Mouse (Mus musculus): Measurements from ENCODE around the gene Nubp1. TPM values are rescaled to one million over a fixed set of nuclear protein-coding genes. Genes with fewer than 3 reads are reported as not detected.

Gene Nubp1
- polyA plus RNA-seq, 1 experiment from 2014 or later = 80.9 TPM

DNA sequence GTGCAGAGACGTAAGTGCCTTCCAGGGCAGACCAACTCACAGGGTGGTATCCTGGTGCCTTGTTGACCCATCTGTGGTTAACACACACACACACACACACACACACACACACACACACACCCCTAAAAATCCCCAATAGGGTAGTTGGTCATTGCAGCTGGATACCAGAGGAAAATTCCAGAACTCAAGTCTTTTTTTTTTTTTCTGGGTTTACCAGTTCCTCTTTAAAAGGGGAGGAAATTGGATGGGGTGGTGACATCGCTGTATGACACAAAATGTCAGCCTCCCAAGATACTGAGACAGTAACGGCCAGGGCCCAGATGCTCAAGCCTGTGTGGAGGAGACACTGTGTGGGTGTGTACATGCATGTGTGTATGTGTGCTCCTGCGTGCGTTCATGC lies 21.6 kb downstream of the Nubp1 start:
- H3K4me3 ChIP-seq = no peak overlapping the region
- DNase-seq (ENCODE audit: extremely low spot score, low spot score) = no peak
- no peaks in the 10 kb centered on the region for H3K4me1 ChIP-seq
- no peaks in the 10 kb centered on the region for H3K9me3 ChIP-seq
- H3K27me3 ChIP-seq (ENCODE audit: poor library complexity, severe bottlenecking) = no peaks in the 10 kb centered on the region
- no peak overlapping the region for H3K27ac ChIP-seq
- WGBS = 94% methylated on average over 5 of the region's 5 CpGs
- peaks cover 6% of the 10 kb centered on the region for H3K36me3 ChIP-seq (replicated peaks)

DNA sequence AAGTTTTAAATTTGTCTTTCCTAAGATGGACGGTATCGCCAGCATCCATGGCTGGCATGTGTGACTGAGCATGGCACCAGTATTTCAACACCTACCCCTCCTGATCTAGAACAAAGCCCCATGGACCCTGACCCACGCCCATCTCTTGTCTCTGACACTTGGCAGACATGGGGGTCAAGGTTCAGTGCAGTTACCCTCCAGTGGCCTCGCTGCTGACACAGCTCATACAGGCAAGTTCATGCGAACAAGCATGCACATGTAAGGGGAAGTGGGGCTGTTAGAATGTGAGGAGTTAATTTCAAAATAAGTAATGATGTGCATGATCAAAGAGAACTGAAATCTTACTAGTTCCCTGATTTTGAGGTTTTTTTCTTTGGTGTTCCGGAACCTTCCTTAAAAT lies 24.4 kb downstream of the Nubp1 start:
- Histone ChIP-seq H3K4me1 (no peaks in the 10 kb centered on the region), H3K9me3 (no peaks in the 10 kb centered on the region), H3K27ac (no peak overlapping the region), H3K4me3 (no peak overlapping the region), H3K36me3 (replicated peaks) (peaks cover 10% of the 10 kb centered on the region), H3K27me3 (ENCODE audit: poor library complexity, severe bottlenecking) (no peaks in the 10 kb centered on the region)
- DNase-seq (ENCODE audit: extremely low spot score, low spot score) = no peak
- WGBS = 90% methylated on average over 6 of the region's 6 CpGs

DNA sequence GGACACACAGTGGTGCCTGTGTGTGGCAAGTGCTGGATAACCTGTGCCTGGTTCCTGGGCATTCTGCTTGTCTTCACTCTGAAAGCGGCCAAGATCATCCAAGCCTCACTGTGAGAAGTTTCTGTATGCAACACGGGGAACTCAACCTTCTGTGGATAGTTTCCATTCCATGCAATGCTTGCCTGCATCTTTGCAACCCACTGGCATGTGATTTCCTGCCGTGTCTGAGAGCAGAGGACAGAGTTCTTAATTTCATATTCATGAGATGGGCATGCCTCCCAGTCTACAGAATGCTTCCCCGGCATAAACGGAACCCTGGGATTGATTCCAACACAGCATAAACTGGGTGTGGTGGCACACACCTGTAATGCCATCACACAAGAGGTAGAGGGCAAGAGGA lies 26.3 kb downstream of the Nubp1 start:
- peaks cover 10% of the 10 kb centered on the region for H3K36me3 ChIP-seq (replicated peaks)
- no peaks in the 10 kb centered on the region for H3K27me3 ChIP-seq (ENCODE audit: poor library complexity, severe bottlenecking)
- no peak overlapping the region for H3K4me3 ChIP-seq
- WGBS = 90% methylated on average over 5 of the region's 5 CpGs
- H3K4me1 ChIP-seq = no peaks in the 10 kb centered on the region
- DNase-seq (ENCODE audit: extremely low spot score, low spot score) = no peak
- no peaks in the 10 kb centered on the region for H3K9me3 ChIP-seq
- H3K27ac ChIP-seq = no peak overlapping the region

DNA sequence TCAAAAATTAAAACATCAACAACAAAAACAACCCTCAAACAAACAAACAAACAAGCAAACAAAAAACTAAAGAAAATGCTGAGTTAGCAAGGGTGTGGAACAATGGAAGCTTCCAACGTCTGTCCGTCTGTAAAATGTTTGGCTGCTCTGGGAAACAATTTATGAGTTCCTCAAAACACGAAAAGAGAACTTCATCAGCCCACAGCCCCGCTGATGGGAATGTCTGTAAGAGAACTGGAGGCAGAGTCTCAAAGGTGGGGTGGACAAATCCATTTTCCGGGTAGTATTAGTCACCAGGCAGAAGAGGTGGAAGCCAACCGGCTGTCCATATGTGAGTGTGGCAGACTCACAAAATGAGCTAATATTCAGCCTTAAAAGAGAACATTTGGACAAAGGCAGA lies 29.6 kb downstream of the Nubp1 start:
- peaks cover 11% of the 10 kb centered on the region for H3K4me1 ChIP-seq
- no peaks in the 10 kb centered on the region for H3K9me3 ChIP-seq
- WGBS = 83% methylated on average over 6 of the region's 6 CpGs
- peaks cover 10% of the 10 kb centered on the region for H3K36me3 ChIP-seq (replicated peaks)
- H3K27ac ChIP-seq = no peak overlapping the region
- H3K4me3 ChIP-seq = no peak overlapping the region
- DNase-seq (ENCODE audit: extremely low spot score, low spot score) = no peak
- no peaks in the 10 kb centered on the region for H3K27me3 ChIP-seq (ENCODE audit: poor library complexity, severe bottlenecking)

DNA sequence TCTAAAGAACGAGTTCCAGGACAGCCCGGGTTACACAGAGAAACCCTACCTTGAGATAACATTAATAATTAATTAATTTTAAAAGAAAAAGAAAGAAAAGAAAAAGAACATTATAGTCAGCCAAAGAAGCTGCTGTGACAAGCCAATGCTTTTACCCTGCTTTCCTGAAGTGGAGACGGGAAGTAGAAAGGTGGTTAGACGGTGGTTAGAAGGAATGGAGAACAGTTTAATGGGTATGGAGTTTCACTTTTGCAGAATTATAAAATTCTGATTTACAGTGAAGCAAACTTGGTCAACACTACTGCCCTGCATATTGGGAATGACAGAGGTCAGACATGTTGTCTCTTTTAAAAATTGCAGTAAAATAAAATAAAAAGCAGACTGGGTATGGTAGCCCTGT lies 30.0 kb downstream of the Nubp1 start:
- 93% methylated on average over 4 of the region's 4 CpGs for WGBS
- peaks cover 16% of the 10 kb centered on the region for H3K4me1 ChIP-seq

DNA sequence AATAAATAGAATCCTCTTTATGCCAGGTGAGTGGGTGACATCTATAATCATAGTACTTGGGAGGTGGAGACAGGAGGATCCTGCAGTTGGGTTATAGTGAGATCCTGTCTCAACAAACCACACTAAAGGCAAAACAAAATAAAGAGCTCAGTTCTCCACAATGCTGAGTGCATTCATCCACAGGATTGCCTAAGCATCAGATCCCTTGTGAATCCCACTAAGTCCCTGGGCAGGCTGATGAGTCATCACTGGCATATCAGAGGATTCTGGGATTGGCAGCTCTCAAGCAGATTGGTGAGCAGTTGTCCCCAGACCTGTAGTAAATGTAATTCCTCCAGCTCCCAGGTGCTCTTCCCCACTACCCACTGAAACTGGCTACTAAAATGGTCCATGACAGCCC lies 32.0 kb downstream of the Nubp1 start:
- peaks cover 29% of the 10 kb centered on the region for H3K4me1 ChIP-seq
- no peak for DNase-seq (ENCODE audit: extremely low spot score, low spot score)
- no peaks in the 10 kb centered on the region for H3K27me3 ChIP-seq (ENCODE audit: poor library complexity, severe bottlenecking)
- H3K9me3 ChIP-seq = no peaks in the 10 kb centered on the region
- no peak overlapping the region for H3K27ac ChIP-seq
- peaks cover under 1% of the 10 kb centered on the region; the same call in 1 of the 2 replicates for H3K36me3 ChIP-seq (replicated peaks)
- H3K4me3 ChIP-seq = no peak overlapping the region

More for the DNA sequence above, 30.0 kb downstream of the Nubp1 start:
- Histone ChIP-seq H3K4me3 (no peak overlapping the region), H3K9me3 (no peaks in the 10 kb centered on the region), H3K36me3 (replicated peaks) (peaks cover 10% of the 10 kb centered on the region), H3K27me3 (ENCODE audit: poor library complexity, severe bottlenecking) (no peaks in the 10 kb centered on the region), H3K27ac (no peak overlapping the region)
- DNase-seq (ENCODE audit: extremely low spot score, low spot score) = no peak

DNA sequence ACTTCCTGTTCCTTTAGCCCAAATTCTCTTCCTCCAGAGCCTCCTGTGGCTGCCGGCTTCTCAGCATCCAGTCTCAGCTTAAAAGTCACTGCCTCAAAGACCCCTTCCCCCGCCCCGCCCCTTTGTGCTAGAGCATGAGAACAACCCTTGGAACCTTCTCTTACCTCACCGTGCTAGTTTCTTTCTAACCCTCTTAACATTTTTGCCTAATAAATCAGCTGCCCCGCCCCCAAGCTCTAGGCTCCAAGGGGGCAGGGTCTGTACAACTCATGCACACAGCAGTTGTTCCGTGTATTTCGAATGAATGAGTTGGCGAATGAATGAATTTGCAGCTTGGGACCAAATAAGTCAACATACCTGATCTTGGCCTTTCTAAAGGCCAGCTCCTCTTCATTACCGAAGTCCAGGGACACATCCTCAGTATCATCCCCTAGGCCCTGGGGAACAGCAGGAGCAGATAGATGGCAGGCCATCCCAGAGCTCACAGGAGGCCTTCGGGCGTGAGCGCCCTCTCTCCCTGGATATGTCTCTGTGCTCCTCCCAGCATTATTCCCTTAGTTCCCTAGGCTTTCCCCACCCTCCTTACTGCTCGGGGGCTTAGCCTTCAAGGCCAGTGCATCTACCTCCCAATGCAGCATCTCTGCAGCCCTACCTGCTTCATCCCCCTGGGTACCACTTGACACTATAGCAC lies 35.0 kb downstream of the Nubp1 start:
- WGBS = 15% methylated on average over 13 of the region's 13 CpGs
- Histone ChIP-seq H3K27me3 (ENCODE audit: poor library complexity, severe bottlenecking) (no peaks in the 10 kb centered on the region), H3K4me3 (peak overlapping the region; percentile 64), H3K4me1 (peaks cover 29% of the 10 kb centered on the region), H3K9me3 (no peaks in the 10 kb centered on the region), H3K27ac (peak overlapping the region; percentile 91), H3K36me3 (replicated peaks) (no peaks in the 10 kb centered on the region)
- DNase-seq (ENCODE audit: extremely low spot score, low spot score) = peak; percentile 24

DNA sequence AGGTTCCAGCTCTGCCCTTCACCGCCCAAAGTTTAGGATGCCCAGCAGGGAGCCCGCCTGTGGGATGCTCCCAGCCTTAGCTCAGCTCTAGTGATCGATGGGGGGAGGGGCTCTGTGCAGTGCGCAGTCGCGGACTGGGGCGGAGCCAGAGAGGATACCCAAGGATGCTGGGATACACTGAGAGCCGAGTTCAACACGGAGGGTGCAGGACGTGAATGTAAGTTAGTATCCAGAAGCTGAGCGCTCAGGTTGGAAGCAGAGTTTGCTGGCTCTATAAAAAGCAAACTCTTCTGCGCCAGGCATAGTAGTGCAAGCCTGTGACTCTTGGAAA lies 35.5 kb downstream of the Nubp1 start, which contains the start of gene Tvp23a:
Gene Tvp23a, minus strand, starts transcription at position 99 of the 331 bp plus-strand sequence.
- no peaks in the 10 kb centered on the region for H3K9me3 ChIP-seq
- peak within 1 kb of the TSS; percentile 64 for H3K4me3 ChIP-seq
- no peaks in the 10 kb centered on the region for H3K36me3 ChIP-seq (replicated peaks)
- peaks cover 29% of the 10 kb centered on the region for H3K4me1 ChIP-seq
- DNase-seq (ENCODE audit: extremely low spot score, low spot score) = peak; percentile 84
- peak within 1 kb of the TSS; percentile 91 for H3K27ac ChIP-seq
- no peaks in the 10 kb centered on the region for H3K27me3 ChIP-seq (ENCODE audit: poor library complexity, severe bottlenecking)
- WGBS = 2% methylated on average over 12 of the region's 12 CpGs

DNA sequence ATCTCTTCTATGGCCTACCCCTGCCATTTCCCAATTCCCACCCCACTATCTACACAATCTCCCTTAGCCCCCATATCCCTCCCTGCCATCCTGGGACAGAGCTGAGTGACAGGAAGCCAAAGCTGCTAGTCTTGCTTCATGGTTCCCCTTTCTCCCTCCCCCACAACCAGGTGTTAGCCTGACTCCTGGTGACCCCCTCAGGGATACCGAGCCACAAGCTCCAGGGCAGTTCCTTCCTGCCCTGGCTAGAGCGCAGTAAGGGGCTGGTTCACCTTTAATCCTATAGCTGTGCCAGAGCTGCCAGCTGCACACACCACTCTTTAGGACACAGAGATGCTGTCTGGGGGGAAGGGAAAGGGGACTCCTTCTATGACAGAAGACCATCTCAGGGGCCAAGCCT lies 36.0 kb downstream of the Nubp1 start:
- H3K4me3 ChIP-seq = peak overlapping the region; percentile 64
- peak overlapping the region; percentile 91 for H3K27ac ChIP-seq
- 65% methylated on average over 2 of the region's 2 CpGs for WGBS
- no peak for DNase-seq (ENCODE audit: extremely low spot score, low spot score)
- H3K36me3 ChIP-seq (replicated peaks) = no peaks in the 10 kb centered on the region
- no peaks in the 10 kb centered on the region for H3K27me3 ChIP-seq (ENCODE audit: poor library complexity, severe bottlenecking)
- H3K9me3 ChIP-seq = no peaks in the 10 kb centered on the region
- H3K4me1 ChIP-seq = peaks cover 29% of the 10 kb centered on the region

DNA sequence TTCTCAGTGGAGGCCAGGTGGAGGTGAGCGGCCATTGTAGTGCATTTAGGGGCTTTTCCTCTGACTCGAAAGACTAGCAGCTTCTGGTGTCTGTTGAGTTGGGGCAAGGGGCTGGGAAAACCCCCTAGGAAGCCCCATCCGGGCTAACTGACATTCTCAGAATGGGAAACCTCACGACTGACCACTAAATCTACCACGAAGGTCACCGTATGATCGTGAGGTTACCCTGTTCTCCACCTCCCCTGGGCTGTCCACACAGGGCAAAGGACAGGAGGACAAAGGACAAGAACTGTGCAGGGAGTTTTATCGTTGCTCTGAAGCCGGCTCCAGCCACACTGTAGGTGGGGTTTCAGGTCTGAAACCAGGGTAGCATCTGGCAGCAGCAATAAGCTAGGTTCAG lies 37.2 kb downstream of the Nubp1 start:
- no peak for DNase-seq (ENCODE audit: extremely low spot score, low spot score)
- Histone ChIP-seq H3K9me3 (no peaks in the 10 kb centered on the region), H3K4me3 (no peak overlapping the region), H3K27me3 (ENCODE audit: poor library complexity, severe bottlenecking) (no peaks in the 10 kb centered on the region), H3K36me3 (replicated peaks) (no peaks in the 10 kb centered on the region), H3K4me1 (peaks cover 29% of the 10 kb centered on the region), H3K27ac (no peak overlapping the region)
- 87% methylated on average over 9 of the region's 9 CpGs for WGBS

DNA sequence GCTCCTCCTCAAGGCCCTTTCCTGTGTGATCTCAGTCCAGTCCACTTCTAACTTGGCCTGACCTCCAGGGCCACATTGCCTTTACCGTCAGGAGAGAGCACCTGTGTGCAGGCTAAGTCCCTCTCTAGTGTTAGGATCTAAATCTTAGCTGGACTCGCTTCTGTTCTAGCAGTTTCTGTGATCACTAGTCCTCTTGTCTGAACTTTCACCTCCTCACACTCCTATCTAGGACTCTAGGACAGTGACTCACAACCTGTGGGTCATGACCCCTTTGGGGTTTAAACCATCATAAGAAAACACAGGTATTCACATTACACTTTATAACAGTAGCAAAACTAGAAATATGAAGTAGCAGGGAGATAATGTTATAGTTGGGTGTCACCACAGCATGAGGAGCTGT lies 40.2 kb downstream of the Nubp1 start:
- H3K4me3 ChIP-seq = no peak overlapping the region
- no peaks in the 10 kb centered on the region for H3K9me3 ChIP-seq
- no peak overlapping the region for H3K27ac ChIP-seq
- no peaks in the 10 kb centered on the region for H3K36me3 ChIP-seq (replicated peaks)
- WGBS = 83% methylated on average over 2 of the region's 2 CpGs
- H3K4me1 ChIP-seq = peaks cover 11% of the 10 kb centered on the region
- H3K27me3 ChIP-seq (ENCODE audit: poor library complexity, severe bottlenecking) = no peaks in the 10 kb centered on the region
- DNase-seq (ENCODE audit: extremely low spot score, low spot score) = no peak

DNA sequence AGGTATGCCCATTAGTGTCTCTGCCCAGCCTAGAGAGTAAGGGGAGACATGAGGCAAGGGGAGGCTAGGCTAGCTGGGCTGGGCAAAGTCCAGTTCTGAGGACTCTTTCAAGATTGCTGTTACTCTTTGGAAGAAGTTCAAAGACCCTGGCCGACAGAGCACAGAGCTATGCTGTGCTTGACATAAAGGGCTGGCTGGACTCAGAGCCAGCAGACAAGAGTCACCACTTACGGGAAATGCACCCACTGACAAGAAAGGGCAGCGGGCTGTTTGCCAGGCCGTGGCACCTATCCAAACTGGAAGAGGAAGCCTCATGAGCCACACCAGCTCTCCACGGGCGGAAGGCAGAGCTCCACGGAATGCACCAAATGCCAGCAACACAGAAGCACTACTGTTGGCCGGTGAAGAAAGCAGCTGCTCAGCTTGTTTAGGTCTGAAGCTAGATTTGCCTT lies 40.7 kb downstream of the Nubp1 start:
- Histone ChIP-seq H3K27ac (no peak overlapping the region), H3K9me3 (no peaks in the 10 kb centered on the region), H3K4me3 (no peak overlapping the region), H3K27me3 (ENCODE audit: poor library complexity, severe bottlenecking) (no peaks in the 10 kb centered on the region), H3K4me1 (peaks cover 6% of the 10 kb centered on the region), H3K36me3 (replicated peaks) (no peaks in the 10 kb centered on the region)
- DNase-seq (ENCODE audit: extremely low spot score, low spot score) = no peak
- WGBS = 92% methylated on average over 8 of the region's 8 CpGs

DNA sequence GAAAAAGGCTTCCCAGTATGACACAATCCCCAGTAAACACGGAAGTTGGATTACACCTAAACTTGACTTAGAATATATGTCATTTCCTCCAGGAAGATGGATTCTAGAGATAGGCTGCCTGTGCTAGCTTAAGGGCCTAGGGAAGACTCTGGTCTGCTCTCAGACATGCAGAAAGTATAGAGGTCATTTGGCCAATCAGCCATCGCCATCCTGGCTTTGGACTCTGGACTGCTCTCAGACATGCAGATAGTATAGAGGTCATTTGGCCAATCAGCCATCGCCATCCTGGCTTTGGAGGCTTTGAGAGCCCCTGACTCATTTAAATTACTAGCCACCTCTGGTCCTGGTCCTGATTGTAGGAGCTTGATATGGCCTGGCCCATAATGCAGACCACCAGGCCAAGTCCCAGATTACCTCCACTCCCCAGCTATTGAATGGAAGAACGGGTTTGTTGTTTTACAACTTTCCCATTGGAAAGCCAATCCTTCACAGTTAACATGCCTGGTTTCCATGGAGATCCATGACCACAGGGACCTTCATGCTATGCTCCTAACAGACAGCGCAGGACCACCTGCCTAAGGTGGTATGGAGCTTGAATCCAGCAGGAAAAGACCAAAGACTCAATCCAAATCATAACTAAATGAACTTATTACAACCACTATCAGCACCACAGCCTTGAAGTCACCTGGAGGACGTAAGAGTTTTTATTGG lies 42.3 kb downstream of the Nubp1 start:
- Histone ChIP-seq H3K27ac (no peak overlapping the region), H3K4me1 (no peaks in the 10 kb centered on the region; the same call in 1 of the 2 replicates), H3K9me3 (no peaks in the 10 kb centered on the region), H3K4me3 (no peak overlapping the region), H3K36me3 (replicated peaks) (no peaks in the 10 kb centered on the region), H3K27me3 (ENCODE audit: poor library complexity, severe bottlenecking) (no peaks in the 10 kb centered on the region)
- no peak for DNase-seq (ENCODE audit: extremely low spot score, low spot score)
- 88% methylated on average over 6 of the region's 6 CpGs for WGBS

Data from forebrain, embryonic 10.5 days (tissue).